Mouse (Mus musculus) layer of hippocampus, adult 18-20 months (tissue): ENCODE data around the gene Szrd1. TPM values are rescaled to one million over a fixed set of nuclear protein-coding genes. Genes with fewer than 3 reads are reported as not detected.

Experiments
- DNase-seq, 2 experiments: peaks; one replicate each; pipeline ENCODE4 v3.0.0; 2022; ENCODE audit warnings: low spot score in 2 of 2
- total RNA-seq, 2 experiments: library from RNA; stranded (reverse); gene quantifications; 2 replicates each; pipeline ENCODE4 v1.2.3; 2021

Gene Szrd1
- total RNA-seq, 2 experiments from 2014 or later, result 58.5 to 61.0 TPM

DNA sequence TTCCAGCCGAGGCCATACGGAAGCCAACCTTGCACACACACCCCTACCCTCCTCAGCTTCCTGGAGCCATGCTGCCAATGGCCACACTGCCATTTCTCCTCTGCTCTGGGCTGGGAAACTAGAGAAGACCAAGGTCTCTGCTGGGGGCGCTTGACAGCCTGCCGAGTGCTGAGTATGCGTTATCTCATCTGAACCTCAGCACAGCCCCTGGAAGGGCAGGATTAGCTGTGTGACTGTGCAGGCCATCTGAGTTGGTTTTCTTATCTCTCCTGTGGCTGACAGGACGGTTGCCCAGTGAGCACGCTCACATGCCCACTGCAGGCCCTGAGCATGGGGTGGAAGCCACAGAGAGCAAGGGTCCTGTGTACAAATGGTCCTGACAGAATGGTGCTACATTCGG, 70.9 kb downstream of the Szrd1 start:
- DNase-seq, result no peak

GRCm38 (mm10) chr4:141067516-141068046, 72.0 kb downstream of the Szrd1 start:
- DNase-seq, result no peak

DNA sequence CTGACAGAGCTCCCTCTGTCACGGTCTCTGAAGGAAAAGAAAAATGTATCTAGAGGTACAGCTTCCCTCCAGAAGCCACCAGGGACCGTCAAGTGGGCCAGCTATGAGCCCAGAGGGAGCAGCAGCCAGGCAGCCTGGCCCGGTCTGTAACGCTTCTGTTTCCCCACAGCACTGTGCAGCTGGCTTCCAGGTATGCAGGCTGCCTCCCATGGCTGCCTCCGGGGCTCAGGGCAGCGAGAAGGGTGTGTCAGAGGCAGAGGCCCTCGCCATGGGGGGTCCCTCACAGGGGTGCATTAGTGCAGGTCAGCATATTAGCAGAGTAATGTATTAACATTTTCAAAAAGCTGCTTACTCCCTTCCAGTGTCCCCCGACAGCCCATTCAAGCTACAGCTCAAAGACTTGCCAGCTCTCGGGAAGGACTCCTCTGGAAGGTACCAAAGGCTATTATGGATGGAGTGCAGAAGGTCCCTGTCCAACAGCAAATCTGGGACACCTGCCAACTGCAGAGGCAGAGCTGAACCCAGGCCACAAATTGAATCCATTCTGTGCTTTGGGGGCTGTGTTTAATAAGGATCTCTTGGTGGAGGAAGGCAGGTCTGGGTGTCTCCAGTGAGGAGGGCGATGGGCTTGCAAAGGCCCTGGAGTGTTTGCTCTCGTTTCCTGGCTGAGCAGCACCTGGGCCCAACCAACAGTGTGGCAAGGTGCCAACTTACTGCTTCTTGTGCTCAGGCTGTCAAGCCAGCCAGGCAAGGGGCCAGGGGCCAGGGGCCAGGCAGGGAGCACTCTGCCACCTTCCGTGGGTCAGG, 72.7 kb downstream of the Szrd1 start:
- no peak for DNase-seq

DNA sequence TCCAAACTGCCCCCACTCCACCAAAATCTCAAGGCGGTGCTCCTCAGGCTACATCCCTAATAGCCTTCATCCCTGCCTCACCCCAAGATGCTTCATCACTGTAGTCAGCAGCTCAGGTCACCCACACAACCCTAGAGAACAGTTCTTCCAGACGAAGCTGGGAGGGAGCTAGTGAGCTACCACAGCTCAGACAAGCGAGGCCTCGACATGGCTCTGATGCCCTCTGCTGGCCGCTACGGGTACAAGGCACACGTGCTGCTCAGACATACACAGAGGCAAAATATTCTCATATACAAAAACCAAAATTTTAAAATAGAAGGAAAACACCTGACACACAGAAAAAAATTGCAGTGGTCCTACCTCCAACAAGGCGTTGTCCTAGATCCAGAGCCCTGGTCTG, 74.5 kb downstream of the Szrd1 start:
- DNase-seq, result peak; percentile 55 to 94

DNA sequence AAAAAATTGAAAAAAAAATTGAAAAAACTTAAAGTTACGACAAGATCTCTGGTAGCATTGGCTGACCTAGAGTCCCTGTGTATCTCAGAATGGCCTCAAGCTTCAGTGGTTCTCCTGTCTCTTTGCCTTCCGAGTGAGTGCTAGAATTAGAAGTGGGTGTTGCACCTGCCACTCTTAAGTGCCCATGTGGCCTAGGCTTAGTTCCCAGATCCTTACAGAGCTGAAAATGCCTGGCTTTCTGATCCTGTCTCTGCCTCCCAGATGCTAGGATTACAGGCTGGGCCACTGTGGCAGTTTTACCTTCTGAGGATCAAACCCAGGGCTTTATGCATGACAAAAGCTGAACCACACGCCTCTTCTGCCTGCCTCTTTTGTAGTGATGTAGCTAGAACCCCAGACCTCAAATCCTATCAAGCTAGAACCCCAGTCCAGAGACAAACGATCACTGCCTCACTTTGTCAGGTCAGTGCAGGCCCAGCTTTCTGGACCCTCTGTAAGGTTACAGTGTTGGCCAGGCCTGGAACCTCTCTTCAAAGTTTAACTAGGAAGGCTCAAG, 75.4 kb downstream of the Szrd1 start:
- DNase-seq, result no peak

Other genes with a start within 250 kb of the Szrd1 start
- 10 to 100 TPM; 25.0 to 27.3 TPM for gene Padi2, start 233.4 kb downstream of the Szrd1 start, total RNA-seq
- 100 to 1,000 TPM; 183 to 190 TPM for gene Sdhb, start 178.6 kb downstream of the Szrd1 start, total RNA-seq
- 100 to 1,000 TPM; 151 to 157 TPM for gene Atp13a2, start 152.9 kb downstream of the Szrd1 start, total RNA-seq
- gene Mfap2, start 129.4 kb downstream of the Szrd1 start, total RNA-seq, result 1 to 10 TPM; 3.4 to 4.5 TPM
- 10 to 100 TPM; 54.5 to 67.0 TPM for gene Crocc, start 79.2 kb downstream of the Szrd1 start, total RNA-seq
- 10 to 100 TPM; 36.6 to 42.8 TPM for gene Necap2, start 61.4 kb downstream of the Szrd1 start, total RNA-seq
- under 1 TPM in 1 of 2 experiments, not detected in 1; 0.35 TPM for gene Spata21, start 51.4 kb downstream of the Szrd1 start, total RNA-seq
- gene Fbxo42, start 8.1 kb upstream of the Szrd1 start, total RNA-seq, result 10 to 100 TPM; 23.2 to 24.4 TPM
- gene Rsg1, start 74.2 kb upstream of the Szrd1 start, total RNA-seq, result 1 to 10 TPM; 3.0 to 4.5 TPM
- 10 to 100 TPM; 19.3 to 19.9 TPM for gene Arhgef19, start 99.7 kb upstream of the Szrd1 start, total RNA-seq
- 1 to 10 TPM in 1 of 2 experiments, under 1 TPM in 1; 0.99 to 1.4 TPM for gene Epha2, start 161.5 kb upstream of the Szrd1 start, total RNA-seq
- gene Fam131c, start 228.4 kb upstream of the Szrd1 start, total RNA-seq, result 1 to 10 TPM; 3.1 to 3.9 TPM